Mouse (Mus musculus) hindbrain, embryonic 11.5 days (tissue): ENCODE results near the gene Ints12. TPM values are rescaled to one million over a fixed set of nuclear protein-coding genes. Genes with fewer than 3 reads are reported as not detected.

Experiments used
- ATAC-seq: fragments of 200-750 bp; cut with Nextera tagmentation; 2 replicates; pipeline ENCODE4 v1.8.0; 2017; ENCODE audit warnings: mild to moderate bottlenecking, moderate TSS enrichment, moderate library complexity; ENCODE audit not compliant: low FRiP score
- DNase-seq: peaks from one replicate; pipeline ENCODE4 v3.0.0-alpha.2; 2015; ENCODE audit warnings: low spot score
- H3K27ac ChIP-seq: fragments of 300-500 bp; sonication (generic); 2 replicates; pipeline ENCODE4 v1.5.1; 2014; ENCODE audit warnings: mild to moderate bottlenecking, low read depth, low read length
- H3K27me3 ChIP-seq: fragments of 300-500 bp; sonication (generic); 2 replicates; pipeline ENCODE4 v1.6.1; 2014; ENCODE audit warnings: mild to moderate bottlenecking, low read length, moderate library complexity, mixed read lengths; ENCODE audit not compliant: control insufficient read depth, insufficient read depth
- H3K36me3 ChIP-seq: fragments of 300-500 bp; sonication (generic); 2 replicates; pipeline ENCODE4 v1.6.1; 2014; ENCODE audit warnings: mild to moderate bottlenecking, low read length, moderate library complexity, mixed read lengths; ENCODE audit not compliant: control insufficient read depth, insufficient read depth
- H3K4me1 ChIP-seq: fragments of 300-500 bp; sonication (generic); replicated peaks from 2 replicates; pipeline ENCODE4 v1.6.1; 2014; ENCODE audit warnings: low read length, mixed read lengths; ENCODE audit not compliant: control insufficient read depth, insufficient read depth
- H3K4me2 ChIP-seq: fragments of 300-500 bp; sonication (generic); replicated peaks from 2 replicates; pipeline ENCODE4 v1.6.1; 2014; ENCODE audit warnings: mild to moderate bottlenecking, low read depth, low read length
- H3K4me3 ChIP-seq: fragments of 300-500 bp; sonication (generic); 2 replicates; pipeline ENCODE4 v1.5.1; 2014; ENCODE audit warnings: low read depth, low read length
- H3K9ac ChIP-seq: fragments of 300-500 bp; sonication (generic); 2 replicates; pipeline ENCODE4 v1.6.1; 2014; ENCODE audit warnings: low read depth, low read length
- H3K9me3 ChIP-seq: fragments of 300-500 bp; sonication (generic); 2 replicates; pipeline ENCODE4 v1.6.1; 2016; ENCODE audit warnings: low read length; ENCODE audit not compliant: control insufficient read depth
- WGBS: fragments of 180-500 bp; shearing (Covaris S2); extraction: QIAGEN DNeasy Blood & Tissue Kit; methylation state at CpG from one replicate; pipeline ENCODE4 v1.1.7; 2014; 5-methylcytosine and 5-hydroxymethylcytosine counted together
- polyA plus RNA-seq: library from polyadenylated mRNA; unstranded; fragments of >200 nt; fragmentation: Nextera tagmentation; extraction: Ambion mirVana; gene quantifications from 2 replicates; pipeline ENCODE4 v1.2.1, GENCODE M21; 2014

Ints12 gene
- polyA plus RNA-seq, 1 experiment from 2014 or later: 23.3 TPM

GRCm38 (mm10) chr3:133111741-133112140 is 20.1 kb downstream of the Ints12 start:
- ATAC-seq: peak; percentile 49; the same call in 1 of the 2 replicates
- H3K36me3 ChIP-seq: no peaks in the 10 kb centered on the region
- 38% methylated on average over 2 of the region's 2 CpGs for WGBS

DNA sequence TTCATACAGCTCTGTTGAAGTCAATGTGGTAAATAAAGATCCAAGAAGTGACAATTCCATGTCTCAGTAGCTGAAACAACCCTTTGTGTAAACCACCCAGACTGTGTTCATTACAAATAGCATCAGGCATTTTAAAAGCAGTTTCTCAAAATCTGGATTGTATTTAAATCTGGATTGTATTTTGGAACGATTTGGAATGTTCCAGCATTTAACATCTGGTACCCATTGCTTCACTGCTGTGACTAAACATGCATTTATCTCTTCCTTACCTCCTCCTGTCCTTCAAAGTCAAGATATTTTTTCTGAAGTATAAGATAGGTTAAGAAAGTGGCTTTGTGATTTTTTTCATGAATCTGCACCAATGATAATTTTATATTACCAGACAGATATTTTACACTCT is 21.6 kb downstream of the Ints12 start:
- H3K4me2 ChIP-seq: no peak overlapping the region
- no peak overlapping the region for H3K4me3 ChIP-seq
- H3K9me3 ChIP-seq: no peaks in the 10 kb centered on the region
- H3K27ac ChIP-seq: no peak overlapping the region
- 54% methylated on average over 1 of the region's 1 CpGs for WGBS
- H3K36me3 ChIP-seq: no peaks in the 10 kb centered on the region
- H3K4me1 ChIP-seq: no peaks in the 10 kb centered on the region
- no peak for DNase-seq
- H3K9ac ChIP-seq: no peak overlapping the region
- no peaks in the 10 kb centered on the region for H3K27me3 ChIP-seq
- ATAC-seq: no peak

More at GRCm38 (mm10) chr3:133111741-133112140, 20.1 kb downstream of the Ints12 start:
- H3K27ac ChIP-seq: no peak overlapping the region
- H3K27me3 ChIP-seq: no peaks in the 10 kb centered on the region
- no peaks in the 10 kb centered on the region for H3K4me1 ChIP-seq
- no peaks in the 10 kb centered on the region for H3K9me3 ChIP-seq
- no peak overlapping the region for H3K4me2 ChIP-seq
- no peak overlapping the region for H3K4me3 ChIP-seq
- peak; percentile 42 for DNase-seq
- H3K9ac ChIP-seq: no peak overlapping the region

DNA sequence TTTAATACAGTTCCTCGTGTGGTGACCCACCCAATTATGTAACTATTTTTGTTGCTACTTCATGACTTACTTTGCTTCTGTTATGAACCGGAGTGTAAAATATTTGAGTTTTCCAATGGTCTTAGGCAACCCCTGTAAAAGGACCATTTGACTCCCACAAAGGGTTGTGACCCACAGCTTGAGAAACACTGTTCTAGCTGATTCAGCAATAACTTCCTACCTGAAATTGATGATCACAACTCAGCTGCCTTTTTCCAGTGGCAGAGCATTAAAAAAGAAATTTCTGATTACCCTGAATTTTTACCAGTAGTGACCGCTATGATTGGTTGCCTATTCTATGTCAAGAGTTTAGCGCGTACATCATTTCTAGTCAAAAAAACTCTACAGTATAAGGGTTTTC is 39.7 kb downstream of the Ints12 start:
- no peak for DNase-seq
- no peaks in the 10 kb centered on the region for H3K27me3 ChIP-seq
- H3K9me3 ChIP-seq: no peaks in the 10 kb centered on the region
- H3K4me3 ChIP-seq: no peak overlapping the region
- no peaks in the 10 kb centered on the region for H3K36me3 ChIP-seq
- no peaks in the 10 kb centered on the region for H3K4me1 ChIP-seq
- H3K4me2 ChIP-seq: no peak overlapping the region
- 93% methylated on average over 5 of the region's 5 CpGs for WGBS
- H3K9ac ChIP-seq: no peak overlapping the region
- H3K27ac ChIP-seq: no peak overlapping the region
- ATAC-seq: no peak

GRCm38 (mm10) chr3:133132611-133133010 is 41.0 kb downstream of the Ints12 start:
- no peaks in the 10 kb centered on the region for H3K36me3 ChIP-seq
- H3K9ac ChIP-seq: no peak overlapping the region
- no peaks in the 10 kb centered on the region for H3K27me3 ChIP-seq
- H3K4me3 ChIP-seq: no peak overlapping the region
- no peaks in the 10 kb centered on the region for H3K4me1 ChIP-seq
- H3K9me3 ChIP-seq: no peaks in the 10 kb centered on the region
- DNase-seq (no peak), ATAC-seq (no peak)
- no peak overlapping the region for H3K4me2 ChIP-seq
- H3K27ac ChIP-seq: no peak overlapping the region
- WGBS: 66% methylated on average over 8 of the region's 8 CpGs

DNA sequence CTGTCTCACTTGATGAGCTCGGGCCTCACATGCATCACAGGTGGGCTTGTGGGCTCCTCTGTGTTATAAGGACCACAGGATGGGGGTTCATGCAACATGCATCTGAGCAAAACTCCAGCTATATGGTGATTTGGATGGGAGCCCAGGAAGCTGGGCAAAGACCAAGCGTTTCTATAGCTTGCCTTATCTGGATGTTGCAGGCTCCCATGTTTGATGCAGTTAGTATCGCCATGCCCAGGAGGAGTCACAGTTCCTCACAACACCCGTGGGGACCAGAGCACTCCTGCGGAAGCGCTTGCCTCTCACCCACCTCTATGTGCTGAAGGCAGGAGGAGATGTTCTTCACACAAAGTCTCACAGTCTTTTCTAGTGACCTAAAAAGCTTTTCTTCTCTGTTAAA is 50.2 kb downstream of the Ints12 start:
- H3K4me2 ChIP-seq: no peak overlapping the region
- H3K9ac ChIP-seq: no peak overlapping the region
- no peak overlapping the region for H3K27ac ChIP-seq
- WGBS: 93% methylated on average over 6 of the region's 6 CpGs
- no peak overlapping the region for H3K4me3 ChIP-seq
- no peaks in the 10 kb centered on the region for H3K36me3 ChIP-seq
- no peaks in the 10 kb centered on the region for H3K27me3 ChIP-seq
- H3K4me1 ChIP-seq: no peaks in the 10 kb centered on the region
- DNase-seq (no peak), ATAC-seq (no peak)
- no peaks in the 10 kb centered on the region for H3K9me3 ChIP-seq

GRCm38 (mm10) chr3:133144511-133145147 is 53.0 kb downstream of the Ints12 start:
- Histone ChIP-seq H3K4me2 (no peak overlapping the region), H3K4me1 (no peaks in the 10 kb centered on the region), H3K4me3 (no peak overlapping the region), H3K27me3 (no peaks in the 10 kb centered on the region), H3K9me3 (no peaks in the 10 kb centered on the region), H3K36me3 (no peaks in the 10 kb centered on the region), H3K27ac (no peak overlapping the region), H3K9ac (no peak overlapping the region)
- no peak for ATAC-seq
- WGBS: 89% methylated on average over 6 of the region's 6 CpGs
- no peak for DNase-seq

GRCm38 (mm10) chr3:133151629-133152028 is 60.0 kb downstream of the Ints12 start:
- Histone ChIP-seq H3K9me3 (no peaks in the 10 kb centered on the region), H3K9ac (no peak overlapping the region), H3K4me1 (no peaks in the 10 kb centered on the region), H3K4me3 (no peak overlapping the region), H3K36me3 (no peaks in the 10 kb centered on the region), H3K4me2 (no peak overlapping the region), H3K27ac (no peak overlapping the region), H3K27me3 (no peaks in the 10 kb centered on the region)
- DNase-seq (no peak), ATAC-seq (peak; percentile 53)
- 83% methylated on average over 6 of the region's 6 CpGs for WGBS

DNA sequence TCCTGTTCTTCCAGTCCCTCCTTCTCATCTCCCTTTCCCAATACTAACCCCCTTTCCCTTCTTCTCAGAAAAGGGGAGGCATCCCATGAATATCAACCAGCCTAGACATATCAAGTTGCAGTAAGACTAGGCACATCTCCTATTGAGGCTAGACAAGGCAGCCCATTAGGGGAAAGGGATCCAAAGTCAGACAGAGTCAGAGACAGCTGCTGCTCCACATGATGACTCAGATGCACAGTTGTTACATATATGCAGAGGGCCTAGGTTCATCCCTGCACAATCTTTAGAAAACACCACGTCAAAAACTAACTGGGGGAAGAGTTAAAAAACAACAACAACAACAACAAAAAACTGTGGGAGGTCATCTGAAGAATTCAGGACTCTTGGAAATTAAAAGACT is 61.2 kb downstream of the Ints12 start:
- Histone ChIP-seq H3K36me3 (no peaks in the 10 kb centered on the region), H3K9ac (no peak overlapping the region), H3K27me3 (no peaks in the 10 kb centered on the region), H3K4me1 (no peaks in the 10 kb centered on the region), H3K4me2 (no peak overlapping the region), H3K27ac (no peak overlapping the region), H3K4me3 (no peak overlapping the region), H3K9me3 (no peaks in the 10 kb centered on the region)
- no peak for ATAC-seq
- DNase-seq: no peak
- WGBS: 55% methylated on average over 1 of the region's 1 CpGs

DNA sequence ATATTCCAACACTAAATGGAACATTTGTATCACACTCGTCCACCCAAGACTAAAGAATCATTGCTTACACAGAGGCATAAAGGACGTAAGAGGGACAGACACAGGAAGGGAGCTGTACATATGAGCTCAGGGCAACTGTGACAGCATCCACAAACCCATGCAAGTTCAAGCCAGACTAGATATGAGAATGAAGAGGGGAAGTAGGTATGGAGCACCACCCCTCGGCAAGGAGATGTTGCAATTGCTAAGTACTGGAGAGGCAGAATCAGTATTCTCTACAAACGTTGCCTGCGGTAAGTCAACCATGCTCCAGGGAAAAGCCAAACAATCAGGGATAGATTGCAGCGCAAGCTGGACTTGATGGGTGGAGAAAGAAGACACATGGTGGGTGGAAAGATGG is 62.0 kb downstream of the Ints12 start:
- no peak overlapping the region for H3K27ac ChIP-seq
- no peak overlapping the region for H3K4me2 ChIP-seq
- H3K4me1 ChIP-seq: no peaks in the 10 kb centered on the region
- ATAC-seq (no peak), DNase-seq (no peak)
- H3K9ac ChIP-seq: no peak overlapping the region
- H3K36me3 ChIP-seq: no peaks in the 10 kb centered on the region
- no peaks in the 10 kb centered on the region for H3K27me3 ChIP-seq
- no peaks in the 10 kb centered on the region for H3K9me3 ChIP-seq
- H3K4me3 ChIP-seq: no peak overlapping the region
- WGBS: 83% methylated on average over 6 of the region's 6 CpGs
